Mouse (Mus musculus): ENCODE results near the gene Hectd2. TPM values are rescaled to one million over a fixed set of nuclear protein-coding genes. Genes with fewer than 3 reads are reported as not detected.

Hectd2 gene
- polyA plus RNA-seq, 1 experiment = 0.28 TPM

- TF ChIP-seq POLR2A (IDR thresholded peaks at IDR 0.05; ENCODE audit: low read depth, low read length) (no peak), CTCF (IDR thresholded peaks at IDR 0.05; ENCODE audit: extremely low read depth, insufficient read depth, insufficient read length, insufficient replicate concordance) (no peak)
- no peak overlapping the region for H3K4me3 ChIP-seq (ENCODE audit: extremely low read depth, insufficient read depth, insufficient read length)
- H3K27ac ChIP-seq (ENCODE audit: insufficient read depth, low read length) = no peak overlapping the region
- DNase-seq (ENCODE audit: low read depth in 1 of 2, low spot score in 2 of 2) = no peak
- WGBS = 86% methylated on average over 5 of the region's 5 CpGs
- H3K27me3 ChIP-seq (ENCODE audit: control insufficient read depth, insufficient read depth, low read length) = no peaks in the 10 kb centered on the region; the same call in 1 of the 2 replicates
- H3K36me3 ChIP-seq (ENCODE audit: control insufficient read depth, insufficient read depth, low read length) = no peaks in the 10 kb centered on the region
- no peaks in the 10 kb centered on the region for H3K4me1 ChIP-seq (ENCODE audit: control insufficient read depth, insufficient read depth, insufficient read length)
Observed at GRCm38 (mm10) chr19:36669720-36670451, 115.4 kb downstream of the Hectd2 start.

Other genes with a start within 250 kb of the Hectd2 start
- 4.1 and 5.8 TPM in 2 replicates for gene Pcgf5, start 206.3 kb upstream of the Hectd2 start, polyA plus RNA-seq (2012; rRNA removed)
- gene Ppp1r3c, start 182.0 kb downstream of the Hectd2 start, polyA plus RNA-seq (2012; rRNA removed) = 0.42 and 0.94 TPM in 2 replicates

Measured in spleen, adult 2 months (tissue).